Mouse (Mus musculus): ENCODE results near the gene Gipc1. TPM values are rescaled to one million over a fixed set of nuclear protein-coding genes. Genes with fewer than 3 reads are reported as not detected.

The Gipc1 gene
- total RNA-seq, 4 experiments from 2014 or later = 72.9 to 74.5 (median 74.3) TPM

DNA sequence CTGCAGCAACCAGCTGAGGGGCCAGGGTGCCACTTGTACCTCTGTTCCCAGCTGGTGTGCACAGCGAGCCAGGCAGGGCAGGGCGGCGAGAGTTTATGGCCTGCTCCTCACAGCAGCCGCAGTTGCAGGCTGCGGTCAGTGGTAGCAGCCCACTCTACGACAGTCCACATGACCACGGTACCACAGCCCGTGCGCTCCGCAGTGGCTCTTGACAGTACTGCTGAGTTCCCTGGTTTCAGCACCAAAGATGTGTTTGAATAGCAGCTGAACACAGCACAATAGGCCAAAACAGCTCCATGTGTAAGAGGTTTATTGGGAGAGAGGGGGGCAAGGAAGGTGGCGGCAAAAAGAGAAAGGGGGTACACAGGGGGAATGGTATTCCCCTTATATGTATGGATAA lies 5.0 kb upstream of the Gipc1 start:
- no peak for DNase-seq (ENCODE audit: low spot score in 2 of 2)

DNA sequence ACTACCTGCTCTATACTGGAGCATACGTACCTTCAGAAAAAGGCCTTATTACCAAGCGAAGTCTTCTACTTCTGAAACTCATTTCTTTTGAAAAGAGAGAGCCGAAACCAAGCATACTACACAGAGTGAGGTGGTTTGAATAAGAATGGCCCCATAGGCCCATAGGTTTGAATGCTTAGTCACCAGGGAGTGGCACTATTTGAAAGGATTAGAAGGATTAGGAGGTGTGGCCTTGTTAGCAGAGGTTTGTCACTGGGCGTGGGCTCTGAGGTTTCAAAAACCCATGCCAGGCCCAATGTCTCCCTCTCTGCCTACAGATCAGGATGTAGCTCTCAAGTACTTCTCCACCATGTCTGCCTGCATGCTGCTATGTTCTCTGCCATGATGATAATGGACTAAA lies 4.4 kb upstream of the Gipc1 start:
- DNase-seq (ENCODE audit: low spot score in 2 of 2) = no peak

DNA sequence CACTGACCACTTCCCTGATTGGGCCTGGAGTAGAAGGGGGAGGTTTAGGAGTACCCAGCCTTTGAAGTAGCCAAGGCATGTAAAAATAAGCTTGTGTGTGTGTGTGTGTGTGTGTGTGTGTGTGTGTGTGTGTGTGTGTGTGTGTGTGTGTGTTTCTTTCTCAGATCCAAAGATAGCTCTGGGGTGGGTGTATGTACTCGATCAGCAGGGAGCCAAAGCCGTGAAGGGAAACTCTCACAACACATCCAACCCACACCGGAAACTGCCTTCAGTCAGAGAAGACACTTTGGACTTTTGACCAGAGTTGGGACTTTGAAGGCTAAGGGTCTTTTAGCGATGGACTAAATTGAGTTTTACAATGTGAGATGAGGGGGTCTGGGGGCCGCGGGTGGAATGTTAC lies 2.8 kb upstream of the Gipc1 start:
- DNase-seq (ENCODE audit: low spot score in 2 of 2) = no peak

DNA sequence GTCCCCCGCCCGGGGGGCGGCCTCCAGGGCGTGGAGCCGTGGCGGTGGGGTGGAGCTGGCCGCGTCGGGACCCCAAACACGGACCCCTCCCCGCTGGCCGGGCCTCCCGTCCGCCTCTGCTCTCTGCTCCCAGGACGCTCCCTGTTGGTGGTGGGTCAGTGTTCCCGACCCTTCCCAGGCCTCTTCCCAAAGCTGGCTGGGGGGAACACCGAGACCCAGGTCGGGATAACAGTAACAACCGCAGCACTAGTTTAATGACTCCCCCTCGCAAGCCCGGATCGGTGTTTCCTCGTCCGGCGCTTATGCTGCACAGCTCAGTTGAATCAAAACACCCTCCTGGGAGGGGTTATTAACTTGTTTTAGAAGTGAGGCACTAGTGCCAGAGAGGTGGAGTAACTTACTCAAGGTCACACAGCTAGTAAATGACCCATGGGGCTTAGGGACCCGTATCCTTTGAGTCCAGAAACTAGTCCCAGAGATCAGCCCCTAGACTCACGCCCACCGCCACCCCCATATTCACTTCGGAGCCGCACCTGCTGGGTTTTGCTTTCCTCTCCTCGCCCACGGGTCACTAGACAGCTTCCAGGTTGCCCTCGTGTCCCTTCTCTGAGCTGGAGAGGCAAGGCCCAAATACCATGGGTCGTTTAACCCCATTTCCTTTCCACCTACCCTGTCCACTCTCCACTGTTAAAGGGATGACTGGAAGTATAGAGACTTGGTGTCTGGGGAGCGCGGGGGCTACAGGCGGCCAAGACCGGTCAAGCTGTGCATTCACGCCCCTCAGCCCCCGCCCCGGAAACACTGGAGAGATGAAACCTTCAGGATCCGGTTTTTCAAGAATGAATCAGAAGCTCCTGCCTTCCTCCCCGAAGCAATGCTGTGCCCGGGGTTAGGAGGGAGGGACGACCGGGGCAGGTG lies 526 bp downstream of the Gipc1 start:
- DNase-seq (ENCODE audit: low spot score in 2 of 2) = no peak

DNA sequence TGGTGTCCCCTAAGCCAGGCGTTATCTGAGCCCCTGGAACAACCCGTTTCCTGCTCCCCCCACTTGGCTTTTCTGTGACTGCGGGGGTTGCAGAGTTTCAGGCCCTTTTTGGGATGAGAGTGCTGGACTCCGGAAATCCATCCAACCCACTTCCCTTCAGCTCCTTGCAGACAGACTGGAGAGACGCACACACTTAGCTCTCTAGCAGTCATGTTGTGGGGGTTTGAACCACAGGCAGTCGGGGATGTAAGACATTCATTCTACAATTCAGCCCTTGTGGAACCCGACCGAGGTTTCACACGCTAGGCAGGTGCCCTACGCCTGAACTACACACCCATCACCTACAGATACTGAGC lies 1.2 kb downstream of the Gipc1 start:
- DNase-seq (ENCODE audit: low spot score in 2 of 2) = no peak

DNA sequence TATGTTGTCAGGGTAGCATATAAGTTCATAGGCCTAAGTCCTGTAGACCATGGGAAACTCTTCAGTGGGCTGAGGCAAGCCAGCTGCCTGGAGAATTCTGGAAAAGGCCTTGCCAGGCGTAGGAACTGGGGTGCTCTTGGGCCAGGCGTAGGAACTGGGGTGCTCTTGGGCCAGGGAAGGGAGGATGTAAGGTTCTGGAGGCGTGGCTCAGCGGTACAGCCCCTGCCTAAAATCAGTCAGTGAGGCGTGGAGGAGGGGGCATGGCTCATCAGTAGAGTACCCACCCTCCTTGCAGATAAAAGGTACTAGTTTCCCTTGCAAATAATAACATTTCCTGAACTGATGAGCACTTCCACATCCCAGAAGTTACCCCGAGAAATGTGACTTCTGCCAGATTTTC lies 2.2 kb downstream of the Gipc1 start:
- DNase-seq (ENCODE audit: low spot score in 2 of 2) = no peak

DNA sequence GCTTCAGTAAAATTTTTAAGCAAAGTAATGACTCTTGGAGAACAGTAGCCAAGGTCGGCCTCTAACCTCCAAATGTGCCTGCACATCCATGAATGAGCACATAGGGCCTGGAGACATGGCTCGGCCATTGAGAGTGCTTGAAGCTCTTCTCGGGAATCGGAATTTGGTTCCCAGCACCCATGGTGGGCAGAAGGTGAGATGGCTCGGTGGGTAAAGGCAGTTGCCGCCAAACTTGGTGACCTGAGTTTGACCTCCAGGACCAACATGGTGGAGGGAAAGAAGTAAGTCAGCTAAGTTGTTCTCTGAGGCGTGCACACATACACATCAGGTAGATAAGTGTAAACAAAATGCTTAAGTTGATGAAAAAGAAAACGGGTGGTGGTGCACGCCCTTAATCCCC lies 3.6 kb downstream of the Gipc1 start:
- DNase-seq (ENCODE audit: low spot score in 2 of 2) = no peak

DNA sequence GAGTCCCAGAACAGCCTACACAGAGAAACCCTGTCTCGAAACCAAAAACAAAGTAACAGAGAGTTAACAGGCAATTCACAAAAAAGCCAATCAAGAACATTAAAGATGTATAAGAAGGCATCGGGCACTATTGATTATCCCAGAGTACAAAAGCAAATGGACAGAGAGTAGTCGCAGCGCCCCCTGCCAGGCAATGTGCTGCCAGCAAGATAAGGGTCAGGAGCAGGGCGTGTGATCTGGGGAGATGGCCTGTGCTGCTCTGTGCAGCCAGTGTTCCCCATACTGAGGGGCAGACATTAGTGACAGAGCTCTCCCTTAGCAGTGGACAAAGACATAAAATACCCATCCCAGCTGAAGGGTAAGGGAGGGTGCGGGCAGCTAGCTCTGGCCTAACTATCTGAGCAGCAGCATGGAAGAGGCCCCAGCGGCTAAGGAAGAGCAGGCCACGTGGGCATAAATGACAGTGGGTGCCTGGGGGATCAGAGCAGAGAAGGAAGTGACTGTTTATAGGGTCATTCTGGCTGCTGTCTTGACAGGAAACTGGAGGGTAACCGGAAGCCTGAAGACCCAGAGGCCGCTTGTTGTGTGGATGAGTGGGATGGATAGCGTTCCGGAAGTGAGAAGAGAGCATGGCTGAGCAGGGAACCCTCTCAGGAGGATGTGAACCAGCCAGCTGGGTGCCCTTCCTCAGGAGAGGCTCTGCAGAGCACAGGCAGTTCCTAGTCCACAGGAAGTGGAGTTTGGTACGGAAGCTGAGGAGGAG lies 4.2 kb downstream of the Gipc1 start:
- DNase-seq (ENCODE audit: low spot score in 2 of 2) = no peak

DNA sequence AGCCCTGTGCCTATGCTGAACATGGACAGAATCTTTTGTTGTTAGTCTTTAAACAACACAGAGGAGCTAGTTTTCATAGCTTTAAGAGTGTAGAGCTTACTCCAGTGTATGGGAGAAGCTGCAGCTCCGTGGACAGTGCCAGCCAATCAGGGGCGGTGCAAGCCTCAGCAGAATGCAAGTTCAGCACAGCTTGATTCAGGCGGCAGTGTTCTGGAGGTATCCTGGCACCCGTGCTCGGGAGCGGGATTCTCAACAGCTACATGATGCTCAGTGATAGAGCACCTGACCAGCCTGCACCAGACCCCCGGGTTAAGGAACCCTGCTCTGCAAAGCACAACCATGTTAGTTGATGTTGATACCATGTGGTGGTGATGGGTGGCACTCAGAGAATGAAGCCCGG lies 8.1 kb downstream of the Gipc1 start:
- DNase-seq (ENCODE audit: low spot score in 2 of 2) = no peak

DNA sequence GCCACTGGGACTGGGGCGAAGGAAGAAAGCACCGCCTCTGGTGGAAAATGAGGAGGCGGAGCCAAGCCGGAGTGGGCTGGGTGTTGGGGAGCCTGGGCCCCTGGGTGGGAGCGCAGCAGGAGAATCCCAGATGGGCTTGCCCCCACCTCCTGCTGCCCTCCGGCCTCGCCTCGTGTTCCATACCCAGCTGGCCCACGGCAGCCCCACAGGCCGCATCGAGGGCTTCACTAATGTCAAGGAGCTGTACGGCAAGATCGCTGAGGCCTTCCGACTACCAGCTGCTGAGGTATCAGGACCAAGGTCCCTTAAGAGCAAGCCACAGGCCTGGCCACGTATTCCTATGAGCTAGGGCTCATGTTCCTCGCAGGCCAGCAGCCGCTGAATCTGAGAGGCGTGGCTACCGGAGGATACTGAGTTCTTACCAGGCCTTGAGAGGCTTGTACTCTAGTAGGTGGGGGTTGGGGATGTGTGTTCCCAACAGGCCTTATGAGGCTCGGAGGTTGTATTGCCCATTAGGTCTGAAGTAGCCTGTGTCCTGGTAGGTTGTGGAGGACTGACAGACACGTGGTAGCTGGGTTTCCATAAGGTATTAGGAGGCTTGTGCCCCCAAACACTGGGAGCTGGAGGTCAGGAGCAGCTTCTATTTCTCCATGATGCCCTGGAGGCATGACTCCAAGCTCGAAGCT lies 8.7 kb downstream of the Gipc1 start:
- no peak for DNase-seq (ENCODE audit: low spot score in 2 of 2)

DNA sequence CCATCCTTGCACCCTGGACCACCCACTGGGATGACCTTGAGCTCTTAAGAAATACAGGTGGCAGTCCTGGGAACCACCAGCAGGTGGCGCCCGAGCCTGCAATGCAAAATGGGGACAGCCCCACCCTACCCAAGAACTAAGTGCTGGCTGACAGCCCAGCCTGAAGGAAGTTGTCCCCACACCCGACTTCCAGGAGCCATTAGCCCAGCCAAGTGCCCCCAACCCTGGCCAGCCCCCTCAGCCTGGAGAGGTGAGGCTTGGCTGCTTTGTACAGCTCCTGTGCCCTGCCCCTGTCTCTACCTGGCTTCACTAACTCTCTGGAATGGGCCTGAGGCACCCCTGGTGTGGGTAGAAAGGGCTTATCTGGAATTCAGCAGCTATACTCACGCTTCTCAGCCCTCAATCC lies 9.9 kb downstream of the Gipc1 start:
- DNase-seq (ENCODE audit: low spot score in 2 of 2) = peak; percentile 78 to 92

DNA sequence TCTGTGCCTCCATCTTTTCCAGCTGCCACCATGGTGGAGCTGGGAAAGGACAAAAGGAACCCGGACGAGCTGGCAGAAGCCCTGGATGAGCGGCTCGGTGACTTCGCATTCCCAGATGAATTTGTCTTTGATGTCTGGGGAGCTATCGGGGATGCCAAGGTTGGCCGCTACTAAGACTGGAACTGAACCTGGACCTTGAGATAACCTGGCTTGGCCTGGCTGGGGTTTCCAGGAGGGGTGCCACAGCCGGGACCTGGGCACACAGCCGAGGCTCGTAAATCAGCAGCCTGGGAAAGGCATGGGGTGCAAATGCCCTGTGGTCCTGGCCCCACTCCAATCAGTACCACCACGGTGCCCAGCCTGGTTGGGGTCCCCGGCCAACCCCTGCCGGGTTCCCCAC lies 11.6 kb downstream of the Gipc1 start:
- DNase-seq (ENCODE audit: low spot score in 2 of 2) = no peak

DNA sequence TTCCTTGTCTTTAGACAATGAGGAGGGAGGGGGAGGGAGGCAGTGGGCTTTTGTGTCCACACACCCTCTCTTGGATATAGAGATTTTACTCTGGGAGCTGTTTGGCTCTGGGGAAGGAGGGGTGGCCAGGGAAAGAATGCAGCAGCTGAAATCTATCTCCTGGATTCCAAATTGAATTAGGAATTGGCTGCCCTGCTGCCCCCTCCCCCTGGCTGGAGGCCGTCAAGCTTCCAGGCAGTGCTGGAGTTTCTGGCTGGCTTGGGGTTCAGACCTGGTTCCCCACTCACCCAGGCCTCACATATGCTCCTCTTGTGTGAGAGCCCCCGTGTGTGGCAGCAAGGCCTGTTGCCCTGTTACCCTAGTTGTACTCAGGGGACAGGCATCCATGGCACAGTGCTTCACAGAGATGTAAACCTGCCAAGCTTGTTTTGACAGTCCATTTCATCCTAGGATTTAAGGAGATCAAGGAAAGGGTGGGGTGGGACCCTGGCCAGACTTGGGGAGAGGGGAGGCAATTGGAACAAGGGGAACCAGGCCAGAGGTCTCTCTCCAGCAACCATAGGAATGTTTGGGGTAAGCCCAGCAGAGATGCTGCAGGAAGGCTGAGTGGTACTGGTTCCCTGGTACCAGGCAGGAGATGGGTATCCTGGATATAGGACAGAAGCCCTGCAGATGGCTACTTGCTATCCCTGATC lies 12.6 kb downstream of the Gipc1 start:
- DNase-seq (ENCODE audit: low spot score in 2 of 2) = no peak

DNA sequence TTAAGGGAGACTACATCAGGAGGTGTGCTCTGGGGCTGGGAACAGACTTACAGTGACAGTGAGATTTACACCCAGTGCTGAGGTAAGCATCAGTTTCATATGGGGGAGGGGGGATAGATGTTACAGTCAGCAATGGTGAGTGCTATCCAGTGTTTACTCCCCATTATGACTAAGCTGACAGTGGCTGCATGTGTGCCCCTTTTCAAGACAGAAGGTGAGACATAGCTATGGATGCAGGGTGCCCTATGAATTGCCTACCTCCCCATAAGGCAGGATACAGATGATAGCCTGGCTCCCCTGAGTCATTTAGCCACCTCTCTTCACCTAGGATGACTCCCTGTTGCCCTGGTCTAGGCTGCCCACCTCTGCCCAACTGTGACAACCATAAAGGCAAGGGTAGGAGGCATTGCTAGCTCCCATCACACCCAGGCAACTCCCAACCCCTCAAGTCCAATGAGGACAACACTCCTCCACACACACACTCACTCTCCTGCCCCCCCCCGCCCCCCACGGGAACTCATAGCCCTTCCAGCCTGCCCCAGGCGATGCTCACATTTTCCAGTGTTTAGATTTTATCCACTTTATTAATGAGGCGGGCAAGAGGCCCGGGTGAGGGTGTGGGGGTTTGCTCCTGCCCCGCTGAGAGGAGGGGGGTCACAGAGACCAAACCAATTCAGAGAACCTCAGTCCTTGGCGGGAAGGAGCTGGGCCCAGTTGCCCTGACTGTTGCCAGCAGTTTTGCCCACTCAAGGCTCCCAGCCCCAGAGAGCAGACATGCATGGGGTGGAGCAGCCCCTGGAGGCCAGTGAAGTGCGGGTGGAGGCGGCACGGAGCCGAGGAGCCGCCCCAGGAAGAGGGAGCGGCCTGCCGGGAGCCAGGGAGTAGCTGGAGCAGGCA lies 13.7 kb downstream of the Gipc1 start, which contains the start of gene Ptger1:
TSS of gene Ptger1 (plus strand) at position 710 of the 897 bp plus-strand sequence.
- no peak for DNase-seq (ENCODE audit: low spot score in 2 of 2)

DNA sequence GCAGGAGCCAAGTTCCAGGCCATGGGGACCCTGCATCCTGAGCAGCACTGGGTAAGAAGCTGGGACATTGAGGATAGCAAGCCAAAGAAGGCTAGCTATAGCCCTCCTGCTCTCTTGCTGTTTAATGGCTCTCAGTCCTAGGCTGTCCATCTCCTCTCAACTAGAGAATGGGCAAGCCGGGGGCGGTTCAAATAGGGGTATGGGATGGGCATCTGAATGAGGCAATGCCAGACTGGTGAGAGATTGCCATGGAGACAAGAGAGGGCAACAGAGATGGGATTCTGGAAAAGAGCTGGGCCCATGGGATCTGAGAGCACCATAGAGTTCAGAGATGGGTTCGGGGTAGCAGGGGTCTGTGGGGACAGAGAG lies 14.4 kb downstream of the Gipc1 start:
- no peak for DNase-seq (ENCODE audit: low spot score in 2 of 2)

DNA sequence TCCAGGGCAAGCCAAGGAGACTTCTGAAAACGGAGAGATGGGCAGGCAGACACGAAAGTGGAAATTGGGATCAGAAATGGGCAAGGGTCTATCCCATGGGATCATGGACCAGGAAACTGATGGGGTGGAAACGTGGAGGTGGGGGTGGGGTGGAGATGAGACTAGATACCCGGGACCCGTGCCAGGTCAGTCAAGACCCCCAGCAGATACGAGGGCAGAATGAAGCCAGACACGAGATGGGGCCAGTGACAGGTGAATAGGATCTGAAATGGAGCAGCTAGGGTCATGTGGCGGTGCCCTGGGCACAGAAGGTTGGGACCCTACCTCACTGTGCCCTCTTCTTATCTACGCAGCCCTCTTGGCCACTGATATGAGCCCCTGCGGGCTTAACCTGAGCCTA lies 15.0 kb downstream of the Gipc1 start:
- no peak for DNase-seq (ENCODE audit: low spot score in 2 of 2)

DNA sequence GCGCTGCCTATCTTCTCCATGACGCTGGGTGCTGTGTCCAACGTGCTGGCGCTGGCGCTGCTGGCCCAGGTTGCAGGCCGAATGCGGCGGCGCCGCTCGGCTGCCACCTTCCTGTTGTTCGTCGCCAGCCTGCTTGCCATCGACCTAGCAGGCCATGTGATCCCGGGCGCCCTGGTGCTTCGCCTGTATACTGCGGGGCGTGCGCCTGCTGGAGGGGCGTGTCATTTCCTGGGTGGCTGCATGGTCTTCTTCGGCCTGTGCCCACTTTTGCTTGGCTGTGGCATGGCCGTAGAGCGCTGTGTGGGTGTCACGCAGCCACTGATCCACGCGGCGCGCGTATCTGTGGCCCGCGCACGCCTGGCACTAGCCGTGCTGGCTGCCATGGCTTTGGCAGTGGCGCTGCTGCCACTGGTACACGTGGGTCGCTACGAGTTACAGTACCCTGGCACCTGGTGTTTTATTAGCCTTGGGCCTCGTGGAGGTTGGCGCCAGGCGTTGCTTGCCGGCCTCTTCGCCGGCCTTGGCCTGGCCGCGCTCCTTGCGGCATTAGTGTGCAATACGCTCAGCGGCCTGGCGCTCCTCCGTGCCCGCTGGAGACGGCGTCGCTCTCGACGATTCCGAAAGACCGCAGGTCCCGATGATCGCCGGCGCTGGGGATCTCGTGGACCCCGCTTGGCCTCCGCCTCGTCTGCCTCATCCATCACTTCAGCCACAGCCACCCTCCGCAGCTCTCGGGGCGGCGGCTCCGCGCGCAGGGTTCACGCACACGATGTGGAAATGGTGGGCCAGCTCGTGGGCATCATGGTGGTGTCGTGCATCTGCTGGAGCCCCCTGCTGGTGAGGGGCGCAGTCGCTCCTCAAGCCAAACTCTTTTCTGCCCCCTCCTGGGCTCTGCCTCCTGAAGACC lies 15.8 kb downstream of the Gipc1 start:
- DNase-seq (ENCODE audit: low spot score in 2 of 2) = no peak

DNA sequence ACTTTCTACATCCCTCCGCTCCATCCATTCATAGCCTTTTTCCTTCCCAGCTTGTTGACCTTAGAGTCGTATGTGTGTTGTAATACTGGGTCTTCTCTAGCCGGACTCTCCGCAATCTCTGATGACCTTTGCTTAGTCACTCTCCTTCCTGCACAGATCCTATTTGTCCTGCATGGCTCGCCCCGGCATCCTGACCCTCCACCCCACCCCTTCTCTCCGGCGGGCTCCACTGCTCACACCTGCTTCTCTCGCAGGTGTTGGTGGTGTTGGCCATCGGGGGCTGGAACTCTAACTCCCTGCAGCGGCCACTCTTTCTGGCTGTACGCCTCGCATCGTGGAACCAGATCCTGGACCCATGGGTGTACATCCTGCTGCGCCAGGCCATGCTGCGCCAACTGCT lies 16.5 kb downstream of the Gipc1 start:
- DNase-seq (ENCODE audit: low spot score in 2 of 2) = no peak

DNA sequence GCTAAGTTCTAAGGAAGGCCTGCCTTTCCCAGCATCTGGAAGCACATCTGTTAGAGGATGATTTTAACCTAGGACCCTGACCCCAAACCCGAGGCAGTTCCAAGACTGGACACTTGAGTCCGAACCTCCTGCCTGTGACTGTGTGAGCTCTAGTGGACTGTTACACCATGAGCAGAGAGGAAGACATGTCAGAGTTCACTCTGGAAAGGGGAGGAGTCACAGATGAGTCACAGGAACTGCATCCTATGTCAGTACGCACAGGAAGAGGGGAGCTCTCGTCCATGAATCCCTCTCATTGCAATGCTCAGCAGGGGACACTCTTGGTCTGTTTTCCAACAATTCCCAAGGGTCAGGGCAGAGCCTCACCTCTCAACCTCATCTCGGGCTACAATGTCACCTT lies 20.5 kb downstream of the Gipc1 start:
- DNase-seq (ENCODE audit: low spot score in 2 of 2) = no peak

DNA sequence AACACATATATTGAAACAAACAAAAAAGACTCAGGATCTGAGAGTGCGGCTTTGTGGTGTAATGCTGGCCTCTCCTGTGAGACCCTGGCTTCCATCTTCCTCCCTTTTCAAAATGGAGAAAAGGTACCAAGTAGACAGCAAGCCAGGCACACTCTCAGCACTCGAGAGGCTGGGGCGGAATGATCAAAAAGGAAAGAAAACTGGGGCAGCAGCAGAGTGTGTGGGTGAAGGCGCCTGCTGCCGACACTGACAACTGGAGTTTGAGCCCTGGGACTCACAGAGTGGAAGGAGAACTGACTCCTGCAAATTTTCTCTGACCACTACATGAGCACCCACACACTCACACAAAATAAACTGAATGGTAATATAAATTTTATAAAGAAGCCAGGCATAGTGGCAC lies 22.0 kb downstream of the Gipc1 start:
- no peak for DNase-seq (ENCODE audit: low spot score in 2 of 2)

Measured in left cerebral cortex, adult 8-10 months (tissue).